Mouse (Mus musculus) MEL (cell line): ENCODE results near the gene E130308A19Rik. TPM values are rescaled to one million over a fixed set of nuclear protein-coding genes. Genes with fewer than 3 reads are reported as not detected.

ENCODE experiments used
- DNase-seq: peaks from one replicate; pipeline ENCODE4 v3.0.0; 2011; ENCODE audit warnings: low read depth, low spot score
- H3K27ac ChIP-seq: 2 replicates; pipeline ENCODE4 v1.5.1; 2012; ENCODE audit warnings: low read depth, mild to moderate bottlenecking, control low read depth, low read length, moderate library complexity; ENCODE audit not compliant: control insufficient read depth
- H3K27me3 ChIP-seq, 2 experiments: fragments of 150-350 bp in 1 of 2; sonication (generic) in 1 of 2; 2 replicates each; pipeline ENCODE4 v1.6.1; 2012; ENCODE audit warnings: low read length in 2 of 2, mild to moderate bottlenecking in 2 of 2, improper control_type of control experiment in 1 of 2, moderate library complexity in 1 of 2; ENCODE audit not compliant: insufficient read depth in 2 of 2, control insufficient read depth in 1 of 2
- H3K36me3 ChIP-seq, 2 experiments: 2 replicates each; pipeline ENCODE4 v1.6.1; 2012 to 2014; ENCODE audit warnings: low read length in 2 of 2, improper control_type of control experiment in 1 of 2, inconsistent platforms in 1 of 2, mild to moderate bottlenecking in 1 of 2; ENCODE audit not compliant: insufficient read depth in 2 of 2, control insufficient read depth in 1 of 2
- H3K4me1 ChIP-seq, 2 experiments: fragments of 150-350 bp in 1 of 2; sonication (generic) in 1 of 2; 2 replicates each; pipeline ENCODE4 v1.6.1; 2012; ENCODE audit warnings: low read length in 2 of 2, improper control_type of control experiment in 1 of 2, mild to moderate bottlenecking in 1 of 2; ENCODE audit not compliant: insufficient read depth in 2 of 2, control insufficient read depth in 1 of 2
- H3K4me3 ChIP-seq, 2 experiments: fragments of 150-350 bp in 1 of 2; sonication (generic) in 1 of 2; 2 replicates each; pipeline ENCODE4 v1.5.1; 2012; ENCODE audit warnings: low read depth in 2 of 2, low read length in 2 of 2, mild to moderate bottlenecking in 2 of 2, moderate library complexity in 2 of 2, control low read depth in 1 of 2, improper control_type of control experiment in 1 of 2; ENCODE audit not compliant: control insufficient read depth in 1 of 2, insufficient read depth in 1 of 2
- H3K79me2 ChIP-seq: 2 replicates; pipeline ENCODE4 v1.6.1; 2012; ENCODE audit warnings: mild to moderate bottlenecking, low read length, moderate library complexity; ENCODE audit not compliant: control insufficient read depth, poor library complexity, insufficient read depth
- H3K9ac ChIP-seq: 2 replicates; pipeline ENCODE4 v1.6.1; 2012; ENCODE audit warnings: low read depth, mild to moderate bottlenecking, control low read depth, low read length, moderate library complexity; ENCODE audit not compliant: control insufficient read depth, poor library complexity, severe bottlenecking
- H3K9me3 ChIP-seq: fragments of 150-350 bp; sonication (generic); replicated peaks from 2 replicates; pipeline ENCODE4 v1.6.1; 2012; ENCODE audit warnings: mild to moderate bottlenecking, low read length, improper control_type of control experiment, moderate library complexity; ENCODE audit not compliant: insufficient read depth
- CHD2 ChIP-seq: IDR thresholded peaks from 2 replicates; pipeline ENCODE4 v1.6.1; 2011; ENCODE audit warnings: low read length, improper control_type of control experiment
- CTCF ChIP-seq, 3 experiments: IDR thresholded peaks in 2 of 3; conservative IDR thresholded peaks in 1 of 3; 2 replicates each; pipeline ENCODE4 v1.5.1; 2011 to 2012; ENCODE audit warnings: low read length in 3 of 3, low read depth in 2 of 3, mild to moderate bottlenecking in 2 of 3, improper control_type of control experiment in 1 of 3, inconsistent platforms in 1 of 3, mixed read lengths in 1 of 3, moderate library complexity in 1 of 3; ENCODE audit not compliant: control insufficient read depth in 1 of 3, insufficient read depth in 1 of 3, poor library complexity in 1 of 3, severe bottlenecking in 1 of 3
- E2F4 ChIP-seq: IDR thresholded peaks from 2 replicates; pipeline ENCODE4 v1.6.1; 2011; ENCODE audit warnings: low read depth, low read length, improper control_type of control experiment, borderline replicate concordance
- ELF1 ChIP-seq: IDR thresholded peaks from 2 replicates; pipeline ENCODE4 v1.6.1; 2014; ENCODE audit warnings: low read depth, mild to moderate bottlenecking, inconsistent platforms, low read length, improper control_type of control experiment, moderate library complexity
- EP300 ChIP-seq, 2 experiments: IDR thresholded peaks; 2 replicates each; pipeline ENCODE4 v1.6.1; 2011; ENCODE audit warnings: improper control_type of control experiment in 2 of 2, low read length in 2 of 2, low read depth in 1 of 2, mild to moderate bottlenecking in 1 of 2
- GATA1 ChIP-seq: IDR thresholded peaks from 2 replicates; pipeline ENCODE4 v1.6.1; 2011; ENCODE audit warnings: low read depth, low read length, improper control_type of control experiment
- JUND ChIP-seq: IDR thresholded peaks from 2 replicates; pipeline ENCODE4 v1.6.1; 2011; ENCODE audit warnings: low read depth, mild to moderate bottlenecking, improper control_type of control experiment, low read length
- MAX ChIP-seq: IDR thresholded peaks from 2 replicates; pipeline ENCODE4 v1.6.1; 2011; ENCODE audit warnings: low read length, improper control_type of control experiment
- MAZ ChIP-seq: IDR thresholded peaks from 2 replicates; pipeline ENCODE4 v1.6.1; 2012; ENCODE audit warnings: low read depth, mild to moderate bottlenecking, inconsistent platforms, low read length, improper control_type of control experiment
- MEF2A ChIP-seq: IDR thresholded peaks from 2 replicates; pipeline ENCODE4 v1.6.1; 2014; ENCODE audit warnings: low read depth, mild to moderate bottlenecking, inconsistent platforms, low read length, improper control_type of control experiment; ENCODE audit not compliant: poor library complexity, insufficient replicate concordance, severe bottlenecking; ENCODE audit errors: extremely low read depth
- MXI1 ChIP-seq: IDR thresholded peaks from 2 replicates; pipeline ENCODE4 v1.6.1; 2011; ENCODE audit warnings: mild to moderate bottlenecking, low read depth, low read length, improper control_type of control experiment
- MYB ChIP-seq: IDR thresholded peaks from 2 replicates; pipeline ENCODE4 v1.6.1; 2011; ENCODE audit warnings: mild to moderate bottlenecking, low read depth, low read length, improper control_type of control experiment
- MYC ChIP-seq: IDR thresholded peaks from 2 replicates; pipeline ENCODE4 v1.6.1; 2011; ENCODE audit warnings: low read depth, mild to moderate bottlenecking, low read length, improper control_type of control experiment, moderate library complexity
- NELFE ChIP-seq: IDR thresholded peaks from 2 replicates; pipeline ENCODE4 v1.6.1; 2011; ENCODE audit warnings: low read depth, low read length, improper control_type of control experiment
- NRF1 ChIP-seq: IDR thresholded peaks from 2 replicates; pipeline ENCODE4 v1.6.1; 2014; ENCODE audit warnings: low read depth, mild to moderate bottlenecking, inconsistent platforms, low read length, improper control_type of control experiment, moderate library complexity; ENCODE audit not compliant: poor library complexity, insufficient read depth, severe bottlenecking
- POLR2AphosphoS2 ChIP-seq: IDR thresholded peaks from 2 replicates; pipeline ENCODE4 v1.6.1; 2011; ENCODE audit warnings: low read length, improper control_type of control experiment
- SIN3A ChIP-seq: IDR thresholded peaks from 2 replicates; pipeline ENCODE4 v1.6.1; 2012; ENCODE audit warnings: low read length, improper control_type of control experiment, inconsistent platforms
- TAL1 ChIP-seq: IDR thresholded peaks from 2 replicates; pipeline ENCODE4 v1.6.1; 2012; ENCODE audit warnings: mild to moderate bottlenecking, inconsistent platforms, low read length, moderate library complexity, mixed read lengths
- TBP ChIP-seq: IDR thresholded peaks from 2 replicates; pipeline ENCODE4 v1.8.0; 2011; ENCODE audit warnings: low read depth, low read length, improper control_type of control experiment
- TCF12 ChIP-seq: IDR thresholded peaks from 2 replicates; pipeline ENCODE4 v1.6.1; 2014; ENCODE audit warnings: low read depth, mild to moderate bottlenecking, inconsistent platforms, low read length, improper control_type of control experiment, moderate library complexity
- UBTF ChIP-seq: IDR thresholded peaks from 2 replicates; pipeline ENCODE4 v1.6.1; 2012; ENCODE audit warnings: low read depth, mild to moderate bottlenecking, inconsistent platforms, low read length, improper control_type of control experiment, moderate library complexity, borderline replicate concordance; ENCODE audit not compliant: insufficient read depth
- USF2 ChIP-seq, 2 experiments: IDR thresholded peaks; 2 replicates each; pipeline ENCODE4 v1.6.1; 2011 to 2012; ENCODE audit warnings: improper control_type of control experiment in 2 of 2, low read length in 2 of 2, borderline replicate concordance in 1 of 2, inconsistent platforms in 1 of 2, low read depth in 1 of 2, mild to moderate bottlenecking in 1 of 2; ENCODE audit not compliant: insufficient read depth in 1 of 2
- ZKSCAN1 ChIP-seq: IDR thresholded peaks from 2 replicates; pipeline ENCODE4 v1.6.1; 2012; ENCODE audit warnings: low read depth, mild to moderate bottlenecking, inconsistent platforms, low read length, improper control_type of control experiment, moderate library complexity
- polyA plus RNA-seq, 2 experiments: library from polyadenylated mRNA; stranded (reverse) in 1 of 2; unstranded in 1 of 2; fragments of >175 nt in 1 of 2; fragments of >200 nt in 1 of 2; gene quantifications; 2 replicates each; pipeline versions ENCODE4 v1.2.1 to v1.2.4; 2012; ENCODE audit warnings: low replicate concordance in 2 of 2, low read depth in 1 of 2; ENCODE audit not compliant: insufficient read length in 2 of 2, insufficient read depth in 1 of 2, missing spikeins in 1 of 2
- total RNA-seq: library from RNA; depleted of rRNA; stranded (reverse); fragments of 300-350 nt; gene quantifications from 2 replicates; pipeline ENCODE4 v1.2.3, GENCODE M21; 2012

The E130308A19Rik gene
- total and polyA plus RNA-seq, 3 experiments, result 4.0 to 12.5 TPM; not detected in 1

DNA sequence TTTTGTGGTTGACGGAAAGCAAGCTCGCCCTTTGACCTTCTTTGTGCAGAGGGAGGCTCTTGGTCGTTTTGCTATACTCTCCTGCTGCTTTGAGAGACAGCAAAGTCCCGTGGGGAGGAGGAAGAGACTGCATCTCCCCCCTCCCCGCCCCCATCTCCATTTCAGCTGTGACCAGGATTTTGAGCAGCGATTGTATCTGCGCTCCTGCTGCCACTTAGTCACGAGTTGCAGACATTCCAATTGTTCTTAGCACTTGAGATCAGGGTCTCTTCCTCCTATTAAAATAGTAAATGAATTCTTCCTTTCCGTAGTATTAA, 180.8 kb downstream of the E130308A19Rik start:
- TF ChIP-seq TBP, result no peak
- TF ChIP-seq MAX, result no peak
- TF ChIP-seq POLR2AphosphoS2, result no peak
- TF ChIP-seq TCF12, result no peak
- no peak for TF ChIP-seq MAZ
- no peak for TF ChIP-seq CHD2
- no peak for TF ChIP-seq ZKSCAN1
- TF ChIP-seq MYC, result no peak
- no peak for TF ChIP-seq UBTF
- no peak for TF ChIP-seq MXI1
- no peak for TF ChIP-seq NRF1
- TF ChIP-seq CTCF (IDR thresholded peaks at IDR 0.05 in 2 of 3, conservative IDR thresholded peaks at IDR 0.05 in 1 of 3; ENCODE audit: control insufficient read depth in 1 of 3, insufficient read depth in 1 of 3, low read depth in 2 of 3, low read length in 3 of 3, poor library complexity in 1 of 3, severe bottlenecking in 1 of 3), result no peak
- Histone ChIP-seq H3K4me1 (peaks cover 12 to 28% of the 10 kb centered on the region in 2 experiments), H3K27ac (no peak overlapping the region), H3K27me3 (no peaks in the 10 kb centered on the region), H3K9me3 (no peaks in the 10 kb centered on the region), H3K36me3 (peaks cover 0 to 19% of the 10 kb centered on the region in 2 experiments; a peak in 2 of 4 replicates), H3K9ac (peak overlapping the region; percentile 82), H3K4me3 (peak overlapping the region; percentile 84 to 96), H3K79me2 (no peaks in the 10 kb centered on the region; the same call in 1 of the 2 replicates)
- no peak for DNase-seq

DNA sequence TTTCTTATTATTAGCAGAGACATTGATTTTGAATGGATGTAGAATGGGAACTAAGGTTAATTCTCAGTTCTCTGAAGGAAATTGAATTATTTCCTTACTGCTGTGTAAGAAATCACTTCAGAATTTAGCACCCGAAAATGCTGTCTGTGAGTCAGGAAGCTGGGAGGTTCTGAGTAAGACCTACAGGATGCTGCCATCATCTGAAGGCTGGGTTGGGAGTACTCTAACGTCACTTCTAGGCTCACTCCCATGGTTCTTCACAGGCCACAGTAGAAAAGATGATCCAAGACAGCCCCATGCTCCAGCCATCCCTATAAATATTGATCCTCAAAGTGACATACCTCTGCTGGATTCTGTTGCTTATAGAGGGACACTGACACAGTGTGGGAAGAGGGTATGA, 181.5 kb downstream of the E130308A19Rik start:
- TF ChIP-seq ELF1 (no peak), MXI1 (no peak), GATA1 (no peak), MEF2A (no peak), JUND (no peak), E2F4 (no peak), TAL1 (no peak), NELFE (no peak), CTCF (IDR thresholded peaks at IDR 0.05 in 2 of 3, conservative IDR thresholded peaks at IDR 0.05 in 1 of 3; ENCODE audit: control insufficient read depth in 1 of 3, insufficient read depth in 1 of 3, low read depth in 2 of 3, low read length in 3 of 3, poor library complexity in 1 of 3, severe bottlenecking in 1 of 3) (no peak), POLR2AphosphoS2 (no peak), USF2 (IDR thresholded peaks at IDR 0.05; ENCODE audit: borderline replicate concordance in 1 of 2, insufficient read depth in 1 of 2, low read depth in 1 of 2, low read length in 2 of 2) (no peak), UBTF (no peak), EP300 (IDR thresholded peaks at IDR 0.05; ENCODE audit: low read depth in 1 of 2, low read length in 2 of 2) (no peak), MAX (no peak), MYB (no peak), SIN3A (no peak)
- Histone ChIP-seq H3K27ac (no peak overlapping the region), H3K36me3 (peaks cover 0 to 14% of the 10 kb centered on the region in 2 experiments; a peak in 2 of 4 replicates), H3K4me1 (peaks cover 8 to 23% of the 10 kb centered on the region in 2 experiments), H3K27me3 (no peaks in the 10 kb centered on the region), H3K9me3 (no peaks in the 10 kb centered on the region), H3K9ac (no peak overlapping the region), H3K4me3 (no peak overlapping the region), H3K79me2 (no peaks in the 10 kb centered on the region; the same call in 1 of the 2 replicates)
- no peak for DNase-seq
